Mouse (Mus musculus) gastrocnemius, postnatal 36 days (tissue): ENCODE measurements at regions not wholly inside any gene's neighbourhood (a gene's known extent, or its start where the extent isn't known, plus 50 kb on each side); places are given as distances from the start of the nearest gene placed in this dataset.
"Not testable (repeated sequence)": the region's sequence is repeated elsewhere in the genome, so short reads cannot be mapped to it uniquely, and the experiment has no call there.

Experiments used
- DNase-seq, 2 experiments: peaks; one replicate each; pipeline ENCODE4 v3.0.0; 2022
- intact Hi-C: fragments of 180-260 bp; cut with DNase I; formaldehyde crosslinking; loops from one replicate; pipeline ENCODE4 v1.15.1; 2025

DNA sequence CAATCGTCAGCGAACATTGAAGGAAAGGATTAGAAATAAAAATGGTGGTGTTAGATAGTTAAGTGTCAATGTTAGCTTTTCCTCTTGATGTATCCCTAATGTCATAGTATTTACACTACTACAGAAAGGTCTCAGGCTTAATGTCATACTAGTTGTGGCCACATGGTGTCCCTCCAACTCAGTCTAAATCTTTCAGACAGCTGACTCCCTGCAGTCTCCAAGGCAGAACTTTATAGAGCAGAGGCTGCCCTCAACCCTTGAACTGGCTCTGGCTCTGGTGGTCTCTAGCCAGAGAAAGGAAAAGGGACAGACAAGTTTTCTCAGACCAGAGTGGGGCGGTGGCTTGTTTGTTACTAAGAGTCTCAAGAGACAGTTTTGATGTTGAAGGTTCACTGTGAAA is 99.5 kb upstream of the Eif4g2 start:
- DNase-seq: peak; percentile 20 to 47
- intact Hi-C loops: loop anchor here (1.0 to 5.0 kb wide), 3 partner anchors 59 to 790 kb away; no protein-coding TSS in a partner anchor

DNA sequence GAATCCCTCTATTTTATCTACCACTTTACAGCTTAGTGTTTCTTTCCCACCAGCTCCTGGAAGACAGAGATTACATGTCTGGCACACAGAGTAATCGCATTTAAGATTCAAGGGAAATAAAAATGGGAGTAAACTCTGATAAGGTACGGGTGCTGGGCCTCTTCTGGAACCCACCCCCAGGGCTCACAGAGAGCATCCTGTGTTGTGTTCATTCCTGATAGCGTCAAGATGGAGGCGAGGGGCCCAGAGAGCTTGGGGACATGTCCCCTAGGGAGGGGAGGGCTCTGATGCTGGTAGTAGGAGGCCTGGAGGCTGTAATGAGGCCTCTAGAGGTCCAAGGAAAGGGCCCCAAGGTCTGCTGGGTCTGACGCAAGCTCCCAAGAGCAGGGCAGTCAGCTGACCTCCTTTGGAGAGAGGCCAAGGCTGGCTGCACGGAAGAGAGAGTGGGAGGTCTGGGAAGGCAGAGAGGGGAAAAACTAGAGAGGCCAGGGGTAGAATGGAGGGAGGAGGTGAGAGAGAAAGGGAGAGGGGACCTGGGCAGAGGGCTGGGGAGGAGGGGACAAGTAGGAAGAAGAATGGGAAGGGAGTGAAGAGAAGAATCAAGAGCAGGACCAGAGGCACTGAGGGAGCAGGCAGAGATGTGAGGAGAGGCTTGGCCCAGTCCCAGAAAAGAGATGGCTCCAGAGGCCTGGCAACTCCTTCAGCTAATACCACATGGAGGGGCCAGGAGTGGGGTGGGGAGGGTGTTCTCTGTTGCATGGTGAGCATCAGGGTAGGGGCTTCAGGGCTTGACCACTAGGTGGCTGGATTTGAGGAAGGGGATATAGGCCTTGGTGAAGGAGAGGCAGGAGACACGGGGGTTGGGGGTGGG is 96.8 kb upstream of the Eif4g2 start:
- peak in 1 of 2 experiments; percentile 19 for DNase-seq
- intact Hi-C loops: loop anchor here (2.0 to 5.0 kb wide), 2 partner anchors 129 to 603 kb away; no protein-coding TSS in a partner anchor

DNA sequence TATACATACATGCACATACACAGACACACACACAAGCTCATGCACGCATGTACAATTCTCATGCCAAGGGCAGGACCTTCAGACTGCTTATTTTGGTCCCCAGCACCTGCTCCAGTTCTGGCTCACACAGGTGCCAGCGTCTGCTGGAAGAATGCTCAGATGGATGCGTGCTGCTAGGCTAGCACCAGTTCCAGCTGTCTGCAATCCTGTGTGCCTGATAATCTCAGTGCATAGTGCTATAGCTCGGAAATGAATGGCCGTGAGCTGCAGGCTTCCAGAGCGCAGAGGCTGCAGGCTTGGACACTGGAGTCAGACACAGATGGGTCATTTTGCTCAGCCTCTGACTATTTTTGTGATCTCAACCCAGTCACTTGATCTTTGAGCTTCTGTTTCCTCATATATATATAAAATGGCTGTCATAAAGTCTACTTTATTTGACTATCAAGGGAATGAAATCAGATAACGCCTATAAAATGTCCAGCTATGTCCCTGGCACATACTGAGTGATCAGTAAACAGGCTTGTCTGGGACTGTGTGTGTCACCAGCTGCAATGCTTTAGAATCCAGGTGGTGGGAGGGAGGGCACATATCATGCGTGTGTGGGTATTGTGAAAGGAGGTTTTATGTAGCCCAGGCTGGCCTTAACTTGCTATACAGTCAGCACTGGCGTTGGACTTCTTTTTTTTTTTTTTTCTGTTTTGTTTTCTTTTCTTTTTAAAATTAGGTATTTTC is 91.7 kb upstream of the Eif4g2 start:
- DNase-seq: peak in 1 of 2 experiments; percentile 24

DNA sequence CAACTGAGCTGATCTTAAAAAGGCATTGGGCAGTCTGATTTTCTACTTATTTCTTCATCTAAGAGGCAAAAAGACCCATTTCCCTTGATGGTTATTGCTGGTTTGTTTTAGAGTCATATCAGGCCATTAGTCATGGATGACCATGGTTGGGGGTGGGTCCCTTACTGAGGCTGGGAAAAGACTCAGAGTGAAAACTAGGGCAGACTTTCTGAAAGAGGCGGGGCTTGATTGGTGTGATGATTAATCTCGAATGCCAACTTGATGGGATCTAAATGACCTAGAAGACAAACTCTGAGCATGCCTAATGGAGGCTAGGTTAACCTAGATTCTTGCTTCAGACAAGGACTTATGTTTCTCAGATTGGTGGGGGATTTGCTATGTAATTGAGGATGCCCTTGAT is 89.2 kb upstream of the Eif4g2 start:
- no peak for DNase-seq

More for the DNA sequence above, 91.7 kb upstream of the Eif4g2 start:
- intact Hi-C loops: loop anchor here (5.0 kb wide), 1 partner anchor 92 kb away; the partner anchor contains the start of gene Eif4g2

DNA sequence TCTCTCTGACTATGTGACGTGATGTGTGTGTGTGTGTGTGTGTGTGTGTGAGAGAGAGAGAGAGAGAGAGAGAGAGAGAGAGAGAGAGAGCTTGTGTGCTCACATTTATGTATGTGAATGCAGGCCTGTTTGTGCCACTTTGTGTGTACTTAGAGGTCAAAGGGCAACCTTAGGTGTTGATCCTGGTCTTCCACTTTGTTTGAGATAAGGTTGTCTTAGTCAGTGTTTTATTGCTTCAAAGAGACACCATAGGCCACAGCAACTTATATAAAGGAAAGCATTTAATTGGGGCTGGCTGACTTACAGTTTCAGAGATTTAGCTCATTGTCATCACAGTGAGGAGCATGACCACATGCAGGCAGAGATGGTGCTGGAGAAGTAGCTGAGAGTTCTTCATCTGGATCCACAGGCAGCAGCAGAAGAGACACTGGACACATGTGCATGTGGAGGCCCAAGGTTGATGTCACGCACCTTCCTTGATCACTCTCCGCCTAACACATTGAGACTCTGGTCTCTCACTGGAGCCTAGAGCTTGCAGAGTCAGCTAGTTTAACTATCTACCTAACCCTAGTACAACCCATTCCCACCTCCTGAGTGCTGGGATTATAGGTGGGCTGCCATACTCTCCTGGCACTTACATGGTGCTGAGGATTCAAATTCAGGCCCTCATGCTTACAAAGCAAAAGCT is 85.9 kb upstream of the Eif4g2 start:
- intact Hi-C loops, DNase-seq: not testable (repeated sequence)

More for the DNA sequence above, 89.2 kb upstream of the Eif4g2 start:
- intact Hi-C loops: loop anchor here (5.0 kb wide), 1 partner anchor 90 kb away; the partner anchor contains the start of gene Eif4g2

DNA sequence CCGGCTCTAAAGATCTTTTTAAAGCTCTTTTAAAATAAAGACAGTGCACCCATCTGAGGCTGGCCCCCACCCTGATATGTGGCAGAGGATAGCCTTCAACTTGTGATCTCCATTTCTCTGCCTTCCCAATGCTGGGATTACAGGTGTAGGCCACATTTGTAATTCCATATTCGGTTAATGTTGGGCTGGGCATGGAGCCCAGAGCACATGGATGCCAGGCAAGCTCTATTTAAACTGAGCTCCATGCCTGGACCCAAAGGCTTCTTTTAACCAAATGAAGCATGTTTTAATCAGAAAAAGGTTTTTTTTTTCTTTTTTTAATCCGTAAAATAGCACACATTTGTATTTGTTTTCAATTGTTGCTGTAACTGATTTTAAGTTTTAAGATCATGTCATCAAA is 82.2 kb upstream of the Eif4g2 start:
- intact Hi-C loops: no loop called here
- no peak for DNase-seq

DNA sequence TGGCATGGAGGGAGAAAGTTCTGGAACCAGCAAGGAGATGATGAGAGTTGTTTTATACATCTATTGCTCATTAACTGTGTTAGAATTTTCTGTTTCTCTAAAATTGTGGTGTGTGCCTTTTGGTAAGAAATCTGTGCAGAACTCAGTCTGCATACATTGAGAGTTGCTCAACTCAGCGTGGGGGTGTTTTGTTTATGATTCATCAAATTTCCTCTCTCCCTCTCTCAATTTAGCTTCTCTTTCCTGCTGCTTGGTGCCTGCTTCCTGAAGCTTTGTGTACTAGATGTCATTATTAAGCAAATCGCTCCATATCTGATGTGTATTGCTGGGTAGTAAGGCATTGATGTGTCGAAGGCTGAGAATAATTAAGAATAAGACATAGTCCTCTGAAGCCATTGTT is 81.4 kb upstream of the Eif4g2 start:
- DNase-seq: no peak
- intact Hi-C loops: no loop called here

DNA sequence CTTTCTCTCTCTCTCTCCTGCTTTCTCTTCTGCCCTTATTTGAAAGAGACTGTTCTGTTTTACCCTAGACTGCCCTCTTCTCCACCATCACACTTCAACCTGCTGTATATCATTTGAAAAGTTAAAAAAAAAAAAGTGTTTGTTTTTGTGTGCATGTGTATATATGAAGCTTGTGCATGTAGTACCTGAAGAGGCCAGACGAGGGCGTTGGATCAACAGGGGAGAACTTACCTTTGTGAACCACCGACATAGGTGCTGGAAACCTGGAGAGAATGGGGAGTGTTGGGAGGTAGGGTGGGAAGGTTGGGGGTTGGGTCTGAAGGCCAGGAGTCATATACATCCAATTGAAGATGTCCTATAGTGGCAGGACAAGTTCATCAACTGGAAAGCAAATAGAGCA is 81.0 kb upstream of the Eif4g2 start:
- no peak for DNase-seq
- intact Hi-C loops: no loop called here

DNA sequence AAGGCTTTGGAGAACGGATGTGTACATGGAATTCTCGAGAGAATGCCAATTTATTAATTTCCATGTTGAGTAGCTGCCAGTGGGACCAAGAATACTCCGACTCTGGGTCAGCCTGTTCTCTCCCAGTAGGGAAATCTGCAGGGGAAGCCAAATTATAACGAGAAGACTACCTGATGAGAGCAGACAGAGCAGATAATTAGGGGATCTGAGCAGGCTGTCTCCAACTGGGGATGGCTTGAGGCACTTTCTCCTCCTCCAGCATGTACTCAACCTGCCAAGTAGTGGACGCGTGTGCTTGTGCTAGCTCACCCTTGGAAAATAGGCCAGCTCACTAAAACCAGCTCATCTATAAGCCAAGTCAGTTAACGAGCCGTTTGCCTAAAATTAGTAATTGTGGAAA is 80.5 kb upstream of the Eif4g2 start:
- intact Hi-C loops: no loop called here
- no peak for DNase-seq

DNA sequence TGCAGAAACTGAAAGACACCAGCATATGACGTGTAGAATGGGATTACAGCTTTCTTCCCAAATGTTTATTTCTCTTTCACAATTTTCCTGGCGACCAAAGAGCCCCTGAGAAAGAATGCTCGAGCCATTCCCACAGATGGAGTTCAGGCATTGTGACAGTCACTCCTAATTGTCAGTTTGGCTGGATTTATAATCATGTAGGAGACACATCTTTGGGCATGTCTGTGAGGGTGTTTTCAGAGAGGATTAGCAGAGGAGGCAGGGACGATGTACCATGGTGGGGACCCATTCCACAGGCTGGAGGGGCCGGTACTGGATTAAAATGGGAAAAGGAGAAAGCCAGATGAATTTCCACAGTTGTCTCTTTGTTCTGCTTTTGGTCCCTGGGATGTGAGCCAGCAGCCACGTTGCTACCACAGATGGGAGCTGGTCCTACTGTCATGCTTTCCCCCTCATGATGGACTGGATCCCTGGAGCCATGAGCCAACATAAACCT is 76.0 kb upstream of the Eif4g2 start:
- intact Hi-C loops: no loop called here
- peak in 1 of 2 experiments; percentile 37 for DNase-seq

DNA sequence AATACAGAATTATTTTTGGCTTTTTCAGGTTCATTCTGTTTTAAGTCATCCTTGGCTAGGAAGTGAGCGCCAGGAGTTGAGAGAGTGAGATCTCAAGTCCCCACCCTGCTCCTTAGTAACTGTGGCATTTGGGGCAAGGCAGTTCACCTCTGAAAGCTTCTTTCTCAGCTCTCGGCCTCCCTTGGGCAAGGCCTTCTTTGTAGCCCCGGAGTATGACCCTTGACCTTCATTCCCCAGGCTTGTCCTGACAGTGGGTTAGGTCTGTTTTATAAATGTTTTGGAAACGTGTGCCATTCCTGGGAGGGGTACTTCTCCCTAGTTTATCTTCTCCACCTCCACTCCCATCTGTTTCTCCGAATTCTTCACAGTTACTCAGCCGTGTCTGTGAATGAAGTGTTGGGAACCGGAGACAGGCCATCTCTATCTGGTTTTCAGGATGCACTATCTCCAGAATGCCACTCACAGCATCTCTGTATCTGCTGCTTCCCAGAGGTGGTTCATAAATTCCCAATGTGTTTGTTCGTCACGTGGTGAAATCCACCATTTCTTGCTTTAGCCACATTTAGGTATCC is 75.0 kb upstream of the Eif4g2 start:
- intact Hi-C loops: loop anchor here (2.0 kb wide), 1 partner anchor 35 kb away; no protein-coding TSS in a partner anchor
- DNase-seq: no peak

DNA sequence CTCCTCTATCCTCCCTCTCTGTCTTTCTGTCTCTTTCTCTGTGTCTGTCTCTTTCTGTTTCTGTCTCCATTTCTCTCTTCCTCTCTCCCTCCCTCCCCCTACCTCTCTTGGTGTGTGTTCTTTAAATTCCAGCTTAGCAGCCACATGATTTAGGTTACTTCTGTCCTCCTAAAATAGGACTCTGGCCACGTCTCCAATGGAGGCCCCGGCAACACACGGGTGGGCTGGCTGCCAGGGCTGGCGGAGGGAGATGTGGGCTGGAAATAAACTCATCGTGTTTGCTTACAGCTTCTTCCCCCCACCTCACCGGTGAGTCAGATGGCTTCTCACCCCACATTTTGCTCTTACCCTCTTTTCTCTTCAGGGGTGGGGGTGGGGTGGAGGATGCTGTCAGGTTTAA is 74.5 kb upstream of the Eif4g2 start:
- peak; percentile 80 to 85 for DNase-seq
- intact Hi-C loops: loop anchor here (2.0 kb wide), 1 partner anchor 34 kb away; no protein-coding TSS in a partner anchor

DNA sequence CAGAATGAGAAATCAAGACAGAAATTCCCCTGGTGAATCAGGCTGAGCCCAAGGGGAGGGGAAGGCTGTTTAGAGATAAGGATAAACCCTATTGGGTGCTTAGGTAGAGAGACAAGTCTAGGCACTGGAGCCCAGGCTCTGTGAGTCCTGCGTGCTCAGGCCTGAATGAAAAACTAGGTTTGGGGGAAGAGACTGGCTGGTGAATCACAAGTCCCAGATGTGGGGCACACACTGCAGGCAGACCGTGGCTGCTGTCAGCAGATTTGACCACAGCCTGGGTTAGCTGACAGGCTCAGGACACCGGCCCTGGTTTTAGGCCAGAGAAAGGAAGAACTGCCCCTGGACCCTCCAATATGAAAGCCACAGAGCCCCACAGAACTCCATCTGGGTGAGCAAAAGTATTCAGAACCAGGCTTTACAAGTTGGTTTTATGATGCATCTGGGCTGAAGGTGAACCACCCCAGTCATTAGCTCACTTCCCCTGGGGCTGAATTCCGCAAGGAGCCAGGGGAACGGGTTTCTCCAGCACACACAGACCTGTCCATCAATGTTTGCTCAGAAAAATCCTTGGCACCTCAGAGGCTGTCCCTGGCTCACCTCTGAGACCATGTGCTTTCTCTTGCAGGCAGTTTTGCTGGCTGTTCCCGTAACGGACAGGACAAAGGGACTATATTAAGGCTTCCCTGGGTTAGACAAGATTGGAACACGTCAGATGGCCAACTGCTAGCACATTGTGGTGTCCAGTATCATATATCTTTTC is 73.8 kb upstream of the Eif4g2 start:
- intact Hi-C loops: loop anchor here (2.0 kb wide), 1 partner anchor 34 kb away; no protein-coding TSS in a partner anchor
- DNase-seq: peak; percentile 42 to 57

DNA sequence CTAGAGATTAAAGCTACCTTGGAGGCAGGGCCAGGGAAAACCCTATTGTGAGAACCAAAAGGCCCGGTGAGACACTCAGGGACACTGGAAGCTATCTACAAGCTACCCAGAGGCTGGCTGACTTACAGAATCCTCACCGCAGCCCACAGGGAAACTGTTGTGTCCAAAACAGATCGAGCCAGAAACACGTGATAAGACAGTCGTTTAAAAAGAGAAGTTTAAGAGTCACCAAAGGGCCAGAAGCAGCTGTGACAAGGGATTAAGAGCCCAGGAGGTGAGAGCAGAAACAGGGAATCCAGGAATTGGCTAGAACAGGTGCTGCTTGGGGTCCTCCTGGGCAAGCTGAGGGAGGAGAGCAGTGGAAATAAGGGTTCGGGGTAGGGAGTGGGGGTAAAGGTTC is 73.2 kb upstream of the Eif4g2 start:
- DNase-seq: no peak

DNA sequence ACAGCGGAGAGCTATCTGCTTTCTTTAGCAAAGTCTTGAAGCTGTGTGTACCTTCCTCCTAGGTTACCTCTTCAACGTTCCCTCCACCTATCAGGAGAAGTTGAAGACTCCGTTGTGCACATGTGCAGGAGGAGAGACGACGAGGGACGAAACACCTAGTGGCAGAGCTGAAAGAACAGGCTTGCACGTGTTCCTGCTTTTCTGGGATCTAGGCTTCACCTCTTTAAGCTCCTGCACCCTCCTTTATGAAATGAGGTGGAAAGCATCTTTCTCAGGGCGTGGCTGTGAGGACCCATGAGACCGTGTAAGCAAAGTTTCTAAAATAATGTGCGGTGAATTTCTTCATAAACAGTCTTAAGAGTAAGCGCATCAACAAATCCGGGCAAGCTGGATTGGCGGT is 71.4 kb upstream of the Eif4g2 start:
- intact Hi-C loops: no loop called here
- DNase-seq: no peak

More for the DNA sequence above, 73.2 kb upstream of the Eif4g2 start:
- intact Hi-C loops: loop anchor here (2.0 kb wide), 1 partner anchor 33 kb away; no protein-coding TSS in a partner anchor

DNA sequence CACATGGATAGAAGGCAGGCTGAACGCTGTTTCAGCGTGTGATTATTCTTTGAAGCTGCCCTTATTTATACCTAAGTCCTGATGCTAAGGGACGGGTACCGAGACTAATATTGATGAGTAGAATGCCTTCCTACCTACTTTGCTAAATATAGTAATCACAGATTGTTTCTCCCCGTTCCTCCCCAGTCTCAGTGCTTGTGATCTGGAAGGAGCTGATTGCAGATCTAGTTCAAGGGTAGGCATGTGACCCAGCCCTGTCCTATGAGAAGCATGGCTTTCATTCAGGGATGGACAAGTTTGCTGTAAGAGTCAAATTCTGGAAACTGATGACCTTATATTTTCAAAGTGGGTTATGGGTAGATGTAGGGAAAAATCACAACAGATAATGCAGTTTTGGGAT is 67.7 kb upstream of the Eif4g2 start:
- DNase-seq: no peak
- intact Hi-C loops: no loop called here

DNA sequence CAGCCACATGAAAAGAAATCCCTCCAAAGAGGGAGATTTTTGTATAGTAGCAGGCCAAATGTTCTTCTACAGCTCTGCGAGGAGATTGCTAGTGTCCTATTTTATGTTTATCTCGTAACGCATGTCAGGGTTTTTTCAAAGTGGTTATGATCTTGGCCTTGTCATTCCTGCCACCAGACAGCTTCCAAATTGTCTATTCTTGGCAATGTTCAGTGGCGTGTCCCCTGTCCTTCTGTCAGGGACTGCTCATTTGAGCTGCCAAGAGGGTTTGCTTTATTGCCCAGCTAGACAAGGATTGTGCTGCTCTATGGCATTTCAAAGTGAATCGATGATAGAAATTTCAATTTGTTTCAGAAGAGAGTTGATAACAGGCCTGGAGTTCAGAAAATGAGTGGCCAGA is 67.3 kb upstream of the Eif4g2 start:
- intact Hi-C loops: no loop called here
- no peak for DNase-seq

DNA sequence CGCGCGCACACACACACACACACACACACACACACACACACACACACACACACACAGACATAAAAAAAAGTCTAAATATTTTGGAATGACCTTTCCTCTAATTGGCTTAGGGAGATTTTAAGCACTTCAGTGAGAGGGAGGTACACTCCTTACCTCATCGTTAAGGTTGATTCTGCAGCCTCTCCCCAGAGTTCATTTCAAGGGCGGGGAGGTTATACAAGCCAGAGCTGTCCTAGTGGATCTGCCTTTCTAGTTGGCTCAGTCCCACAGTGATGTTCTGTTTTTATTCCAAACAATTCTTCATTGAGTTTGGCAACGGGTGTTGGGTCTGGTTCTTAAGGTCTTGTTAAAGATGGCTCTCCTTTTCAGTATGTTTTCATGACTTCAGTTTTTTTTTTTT is 64.8 kb upstream of the Eif4g2 start:
- intact Hi-C loops: no loop called here
- DNase-seq: no peak

DNA sequence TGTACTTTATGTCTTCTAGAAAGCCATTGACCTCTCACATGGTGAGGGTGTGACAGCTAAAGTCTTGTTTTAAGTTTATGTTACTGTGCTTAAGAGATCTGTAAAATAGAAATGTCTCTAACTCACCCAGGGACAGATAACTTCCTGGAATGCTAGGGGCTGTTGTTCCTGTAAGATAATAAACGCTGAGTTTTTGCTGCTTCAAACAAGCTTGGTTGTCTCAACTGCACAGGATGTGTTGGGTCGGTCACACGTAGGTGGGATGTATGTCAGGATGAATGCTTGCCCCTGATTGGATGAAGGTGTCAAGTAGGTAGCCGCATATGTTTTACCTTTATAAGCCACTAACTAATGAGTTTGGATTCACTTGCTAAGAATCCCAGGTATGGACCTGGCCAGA is 63.8 kb upstream of the Eif4g2 start:
- no peak for DNase-seq
- intact Hi-C loops: no loop called here
